Mouse (Mus musculus) 3T3-L1 (cell line): ENCODE results near the gene Cd84.

Experiments
- DNase-seq: peaks from one replicate; pipeline ENCODE4 v3.0.0-alpha.2; 2015; ENCODE audit warnings: low read depth, low spot score

The Cd84 gene

GRCm38 (mm10) chr1:171917305-171918039 lies 78.0 kb downstream of the Cd84 start, which contains the start of gene Slamf6:
Gene Slamf6 (plus strand): TSS chr1:171917515.
- DNase-seq: no peak

GRCm38 (mm10) chr1:171918136-171918920 lies 78.8 kb downstream of the Cd84 start:
- DNase-seq: no peak

GRCm38 (mm10) chr1:171919193-171919592 lies 79.7 kb downstream of the Cd84 start:
- no peak for DNase-seq

GRCm38 (mm10) chr1:171919901-171920510 lies 80.5 kb downstream of the Cd84 start:
- no peak for DNase-seq

- DNase-seq: no peak
These were observed 81.6 kb downstream of the Cd84 start for GRCm38 (mm10) chr1:171920989-171921621.

- DNase-seq: no peak
These were observed 82.1 kb downstream of the Cd84 start for GRCm38 (mm10) chr1:171921641-171922040.

- no peak for DNase-seq
These were observed 83.3 kb downstream of the Cd84 start for GRCm38 (mm10) chr1:171922844-171923243.

- peak; percentile 9 for DNase-seq
These were observed 85.4 kb downstream of the Cd84 start for GRCm38 (mm10) chr1:171924900-171925299.

- DNase-seq: no peak
These were observed 94.4 kb downstream of the Cd84 start for GRCm38 (mm10) chr1:171933851-171934250.

- no peak for DNase-seq
These were observed 99.8 kb downstream of the Cd84 start for GRCm38 (mm10) chr1:171938952-171939948.
